Mouse (Mus musculus): Measurements from ENCODE around the gene Olfr1162.
"Not testable (repeated sequence)": the region's sequence is repeated elsewhere in the genome, so short reads cannot be mapped to it uniquely, and the experiment has no call there.

Gene Olfr1162

DNA sequence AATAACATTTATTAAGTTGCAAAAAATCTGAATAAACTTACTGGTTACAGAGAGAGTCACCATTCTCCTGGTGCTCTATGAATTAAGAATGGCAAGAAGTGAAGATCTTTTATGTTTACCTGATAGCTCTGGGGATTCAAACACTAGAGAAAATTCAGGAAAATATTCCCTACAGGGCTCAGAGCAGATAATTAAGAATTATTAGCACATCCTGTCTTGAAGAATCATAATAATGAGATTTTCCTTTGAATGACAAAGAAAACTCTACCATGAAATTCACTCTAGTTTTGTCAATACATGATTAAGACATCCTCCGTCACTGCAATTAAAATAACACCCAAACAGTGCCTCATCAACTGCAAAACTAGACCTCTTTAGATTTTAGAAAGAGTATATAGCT, at the start of gene Olfr1162:
Gene Olfr1162, minus strand, starts transcription at position 101 of the 400 bp plus-strand sequence.
- DNase-seq = no peak

- no peak for DNase-seq
Measured at GRCm38 (mm10) chr2:88093866-88094265, 42.9 kb upstream of the Olfr1162 start, which contains the start of gene Olfr1164. Gene Olfr1164 (minus strand): TSS chr2:88093966.

GRCm38 (mm10) chr2:88071730-88072129, 20.8 kb upstream of the Olfr1162 start, which contains the start of gene Olfr1163:
Gene Olfr1163 (minus strand): TSS chr2:88071830.
- DNase-seq = no peak

- no peak for DNase-seq
Measured at GRCm38 (mm10) chr2:88063587-88063986, 12.7 kb upstream of the Olfr1162 start.

- DNase-seq = no peak
Measured at GRCm38 (mm10) chr2:88037599-88037998, 13.3 kb downstream of the Olfr1162 start, which contains the start of gene Olfr73. Gene Olfr73 (minus strand): TSS chr2:88037699.

GRCm38 (mm10) chr2:88022474-88022873, 28.5 kb downstream of the Olfr1162 start, which contains the start of gene Olfr1161:
Gene Olfr1161 (plus strand): TSS chr2:88022774.
- not testable (repeated sequence) for DNase-seq

GRCm38 (mm10) chr2:88007515-88008318, 43.2 kb downstream of the Olfr1162 start, which contains the start of gene Olfr1160:
Gene Olfr1160 (minus strand): TSS chr2:88008268.
- no peak for DNase-seq
